Mouse (Mus musculus): ENCODE data around the gene Clca3a2.
"Not testable (repeated sequence)": the region's sequence is repeated elsewhere in the genome, so short reads cannot be mapped to it uniquely, and the experiment has no call there.

DNA sequence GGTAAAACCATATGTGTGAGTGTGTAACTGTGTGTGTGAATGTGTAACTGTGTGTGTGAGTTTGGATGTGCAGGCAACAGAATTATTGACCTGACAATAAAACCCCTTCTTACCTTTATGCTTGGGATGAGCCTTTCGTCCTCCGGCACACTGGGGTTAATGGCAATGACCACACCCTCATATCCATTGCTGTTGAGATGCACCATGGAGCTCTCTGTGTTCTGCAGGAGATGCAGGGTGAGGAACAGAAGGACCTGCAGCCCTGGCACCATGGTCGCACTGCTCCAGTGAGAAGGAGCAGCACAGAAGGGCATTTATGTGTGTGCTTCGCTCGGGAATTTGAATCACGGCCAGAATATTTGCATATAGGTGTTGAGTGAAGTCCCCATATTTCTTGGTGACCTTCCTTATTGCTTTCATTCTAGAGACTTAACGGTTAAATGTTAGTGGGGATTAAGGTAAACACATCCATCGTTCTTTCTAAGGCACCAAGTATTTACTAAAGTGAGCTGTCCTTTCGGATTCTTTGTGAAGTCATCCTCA lies 29.8 kb upstream of the Clca3a2 start, which contains the start of gene Clca3b:
- TF ChIP-seq CTCF (IDR thresholded peaks at IDR 0.05; ENCODE audit: insufficient read depth, low read length); POLR2A (IDR thresholded peaks at IDR 0.05; ENCODE audit: borderline replicate concordance, extremely low read depth, low read depth, low read length): not testable (repeated sequence)

All from lung, adult 2 months (tissue).